ENCODE assay signal across 8 mouse cellular contexts in the genomic region with DNA sequence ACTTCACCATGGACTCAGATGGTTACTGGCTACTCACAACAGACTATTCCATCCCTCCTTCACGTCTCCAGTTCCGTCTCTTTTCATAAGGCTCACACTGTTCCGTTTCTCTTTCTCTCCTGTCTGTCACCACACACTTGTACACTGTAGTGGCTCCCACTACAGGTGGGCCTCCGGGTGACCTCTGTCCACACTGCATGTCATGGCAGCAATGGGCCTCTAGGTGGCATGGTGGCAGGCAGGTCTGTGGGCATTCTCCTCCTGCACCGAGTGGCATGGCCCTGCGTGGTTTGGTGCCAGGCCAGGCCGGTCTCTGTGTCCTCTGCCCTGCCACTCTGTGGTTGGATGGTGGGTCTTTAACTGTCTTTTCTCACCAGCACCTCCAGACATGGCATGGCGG. TPM values are rescaled to one million over a fixed set of nuclear protein-coding genes. Genes with fewer than 3 reads are reported as not detected.
A peak's percentile ranks its signal among the peaks of the same experiment; 100 is the strongest.
DNase-seq lines count a peak whose midpoint lies in the region; ATAC-seq and TF ChIP-seq lines count a peak whose summit lies in the region.
"Had no signal": no experiment of that assay in that cellular context is flagged by ENCODE, and none has a peak within 500 bp of the region (broad histone marks: within the 10 kb centered on the region; RNA-seq: fewer than 3 reads in every experiment).

No protein-coding gene starts in this region.

- ATAC-seq in midbrain, embryonic 13.5 days: 0 out of 2 replicates have a peak, but pooled peaks have one; percentile 6
- no peak for ATAC-seq in midbrain, embryonic 16.5 days
- no peak for ATAC-seq in midbrain, postnatal 0 days (ENCODE audit: low FRiP score)

- TF ChIP-seq CTCF in midbrain, postnatal 0 days (IDR thresholded peaks at IDR 0.05): peak; percentile 73

- H3K4me3 ChIP-seq in midbrain, embryonic 13.5 days (replicated peaks): no peak overlapping the region
- H3K4me3 ChIP-seq in midbrain, embryonic 16.5 days (ENCODE audit: low read depth, low read length): no peak overlapping the region
- no peak overlapping the region for H3K4me3 ChIP-seq in midbrain, postnatal 0 days (ENCODE audit: low read depth, low read length)
- H3K4me3 ChIP-seq: heart, embryonic 13.5 days had no signal

- peaks cover 25% of the 10 kb centered on the region; the same call in 1 of the 2 replicates for H3K4me1 ChIP-seq in midbrain, embryonic 13.5 days (replicated peaks)
- H3K4me1 ChIP-seq in midbrain, embryonic 16.5 days (ENCODE audit: control insufficient read depth, insufficient read depth, low read length): peaks cover 17% of the 10 kb centered on the region
- peaks cover 4% of the 10 kb centered on the region; the same call in 1 of the 2 replicates for H3K4me1 ChIP-seq in midbrain, postnatal 0 days (ENCODE audit: insufficient read depth, low read length)
- H3K4me1 ChIP-seq: heart, embryonic 13.5 days had no signal

- 82% methylated on average over 8 of the region's 8 CpGs for WGBS in midbrain, embryonic 13.5 days
- WGBS in midbrain, embryonic 16.5 days: 88% methylated on average over 8 of the region's 8 CpGs
- 85% methylated on average over 8 of the region's 8 CpGs for WGBS in midbrain, postnatal 0 days

- H3K36me3 ChIP-seq in midbrain, embryonic 13.5 days: 0 out of 2 replicates have a peak, but pooled peaks cover 3% of the 10 kb centered on the region
- no peaks in the 10 kb centered on the region for H3K36me3 ChIP-seq in midbrain, embryonic 16.5 days (ENCODE audit: control insufficient read depth, insufficient read depth, low read length)
- H3K36me3 ChIP-seq in midbrain, postnatal 0 days (ENCODE audit: insufficient read depth, low read length): no peaks in the 10 kb centered on the region; the same call in 1 of the 2 replicates

- DNase-seq in ZHBTc4 (ENCODE audit: low read depth, low spot score): peak; percentile 34
- peak; percentile 33 for DNase-seq in cerebellum, adult 9-10 months
- DNase-seq in kidney, adult 8-10 months: peak; percentile 31 to 71
- DNase-seq in midbrain, postnatal 0 days (ENCODE audit: low spot score): peak; percentile 40
- DNase-seq in thymus, postnatal 25 days: peak; percentile 60

- no peaks in the 10 kb centered on the region for H3K27me3 ChIP-seq in midbrain, embryonic 13.5 days
- no peaks in the 10 kb centered on the region for H3K27me3 ChIP-seq in midbrain, embryonic 16.5 days (ENCODE audit: control insufficient read depth, insufficient read depth, low read depth, low read length)
- H3K27me3 ChIP-seq in midbrain, postnatal 0 days (ENCODE audit: insufficient read depth, low read length): no peaks in the 10 kb centered on the region

- H3K9me3 ChIP-seq in midbrain, embryonic 13.5 days: no peaks in the 10 kb centered on the region
- 0 out of 2 replicates have a peak, but pooled peaks cover 2% of the 10 kb centered on the region for H3K9me3 ChIP-seq in midbrain, embryonic 16.5 days (replicated peaks; ENCODE audit: control insufficient read depth, low read length, poor library complexity, severe bottlenecking)
- H3K9me3 ChIP-seq in midbrain, postnatal 0 days (ENCODE audit: low read length): no peaks in the 10 kb centered on the region
- H3K9me3 ChIP-seq: heart, embryonic 13.5 days had no signal

- H3K9ac ChIP-seq in midbrain, embryonic 13.5 days (replicated peaks): no peak overlapping the region
- no peak overlapping the region for H3K9ac ChIP-seq in midbrain, embryonic 16.5 days (ENCODE audit: low read depth, low read length)
- H3K9ac ChIP-seq in midbrain, postnatal 0 days (replicated peaks; ENCODE audit: low read length, poor library complexity, severe bottlenecking): no peak overlapping the region
- H3K9ac ChIP-seq: heart, embryonic 13.5 days had no signal

- H3K4me2 ChIP-seq in midbrain, embryonic 13.5 days (replicated peaks): no peak overlapping the region
- H3K4me2 ChIP-seq in midbrain, embryonic 16.5 days (ENCODE audit: low read length): no peak overlapping the region
- H3K4me2 ChIP-seq in midbrain, postnatal 0 days (ENCODE audit: low read depth, low read length, poor library complexity, severe bottlenecking): no peak overlapping the region
- H3K4me2 ChIP-seq: heart, embryonic 13.5 days had no signal

- H3K27ac ChIP-seq in midbrain, embryonic 13.5 days: no peak overlapping the region
- H3K27ac ChIP-seq in midbrain, embryonic 16.5 days (ENCODE audit: low read length): no peak overlapping the region
- no peak overlapping the region for H3K27ac ChIP-seq in midbrain, postnatal 0 days (ENCODE audit: low read depth, low read length)
- H3K27ac ChIP-seq: heart, embryonic 13.5 days had no signal

RNA-seq across cellular contexts. Expression of a gene that starts 30.1 kb away (rescaled TPM):
- 14.2 and 15.1 TPM in 2 replicates for polyA plus RNA-seq in midbrain, embryonic 13.5 days (2015; fragmentation: Nextera tagmentation; extraction: Ambion mirVana)
- polyA plus RNA-seq in midbrain, embryonic 16.5 days (2015; fragmentation: Nextera tagmentation; extraction: Ambion mirVana): 15.5 and 17.3 TPM in 2 replicates
- 18.5 and 23.6 TPM in 2 replicates for total RNA-seq in midbrain, postnatal 0 days (2014; rRNA removed)
- 18.2 and 18.3 TPM in 2 replicates for polyA plus RNA-seq in midbrain, postnatal 0 days (2015; fragmentation: Nextera tagmentation; extraction: Ambion mirVana)
